22 mouse cellular contexts compared by ENCODE assay signal in genomic region chr12:77142224-77142623, GRCm38 (mm10).
A peak's percentile ranks its signal among the peaks of the same experiment; 100 is the strongest.
DNase-seq lines count a peak whose midpoint lies in the region; ATAC-seq and TF ChIP-seq lines count a peak whose summit lies in the region.
"Had no signal": no experiment of that assay in that cellular context is flagged by ENCODE, and none has a peak within 500 bp of the region (broad histone marks: within the 10 kb centered on the region; RNA-seq: fewer than 3 reads in every experiment).

No protein-coding gene starts in this region.

- intact Hi-C loops in heart, postnatal 36 days (cut with DNase I) = no loop called here

- H3K27me3 ChIP-seq in heart, embryonic 10.5 days (ENCODE audit: insufficient read depth, poor library complexity, severe bottlenecking) = no peaks in the 10 kb centered on the region
- no peaks in the 10 kb centered on the region for H3K27me3 ChIP-seq in CH12.LX (replicated peaks)
- no peaks in the 10 kb centered on the region for H3K27me3 ChIP-seq in small intestine, adult 2 months (ENCODE audit: control insufficient read depth, insufficient read depth, low read length)
- no peaks in the 10 kb centered on the region for H3K27me3 ChIP-seq in forebrain, embryonic 15.5 days
- H3K27me3 ChIP-seq: Patski had no signal

- H3K4me2 ChIP-seq in CH12.LX (ENCODE audit: insufficient read depth, low read depth, poor library complexity, severe bottlenecking) = peak overlapping the region; percentile 67; the same call in 1 of the 2 replicates
- no peak overlapping the region for H3K4me2 ChIP-seq in forebrain, embryonic 15.5 days (replicated peaks)

- TF ChIP-seq CTCF in CH12.LX (conservative IDR thresholded peaks at IDR 0.05 in 1 of 2, IDR thresholded peaks at IDR 0.05 in 1 of 2; ENCODE audit: low read depth in 2 of 2, low read length in 2 of 2) = no peak
- TF ChIP-seq CTCF in small intestine, adult 2 months (IDR thresholded peaks at IDR 0.05; ENCODE audit: extremely low read depth, insufficient read length, insufficient replicate concordance, low read depth, low read length) = no peak

- dilution Hi-C loops in CH12.LX (cut with MboI; ENCODE audit: extremely low pct_ligation_motif_present, extremely low pct_unique_long_range_greater_than_20kb, low sequenced_read_pairs) = no loop called here

- no peaks in the 10 kb centered on the region for H3K9me3 ChIP-seq in heart, embryonic 10.5 days
- H3K9me3 ChIP-seq in CH12.LX (replicated peaks; ENCODE audit: low read length) = no peaks in the 10 kb centered on the region
- no peaks in the 10 kb centered on the region for H3K9me3 ChIP-seq in forebrain, embryonic 15.5 days
- H3K9me3 ChIP-seq: G1E had no signal

- TF ChIP-seq EP300 in CH12.LX (IDR thresholded peaks at IDR 0.05; ENCODE audit: low read length) = no peak

- in situ Hi-C loops in CH12.LX (cut with MboI; ENCODE audit: low pct_ligation_motif_present, low pct_unique_long_range_greater_than_20kb, low sequenced_read_pairs) = loop anchor here (10.0 kb wide), 1 partner anchor 93 kb away; the partner anchor contains the start of gene Fut8

- H3K36me3 ChIP-seq in heart, embryonic 10.5 days = no peaks in the 10 kb centered on the region
- no peaks in the 10 kb centered on the region for H3K36me3 ChIP-seq in CH12.LX (replicated peaks in 1 of 2; ENCODE audit: control insufficient read depth in 1 of 2, insufficient read depth in 1 of 2, low read length in 1 of 2)
- H3K36me3 ChIP-seq in small intestine, adult 2 months (ENCODE audit: control insufficient read depth, insufficient read depth, low read length) = no peaks in the 10 kb centered on the region
- H3K36me3 ChIP-seq in forebrain, embryonic 15.5 days = no peaks in the 10 kb centered on the region
- H3K36me3 ChIP-seq: G1E had no signal

- H3K4me1 ChIP-seq in heart, embryonic 10.5 days = peaks cover 11% of the 10 kb centered on the region
- peaks cover 39 to 86% of the 10 kb centered on the region in 2 experiments for H3K4me1 ChIP-seq in CH12.LX (ENCODE audit: control insufficient read depth in 1 of 2, insufficient read depth in 2 of 2)
- peaks cover 4% of the 10 kb centered on the region for H3K4me1 ChIP-seq in small intestine, adult 2 months (ENCODE audit: control insufficient read depth, insufficient read depth, insufficient read length, low read length)
- no peaks in the 10 kb centered on the region for H3K4me1 ChIP-seq in forebrain, embryonic 15.5 days

- DNase-seq in heart, embryonic 10.5 days (ENCODE audit: low spot score) = peak; percentile 36
- no peak for DNase-seq in heart, postnatal 36 days
- DNase-seq in A20 (ENCODE audit: low read depth, low spot score) (peak; percentile 79), CH12.LX (ENCODE audit: extremely low read depth) (peak; percentile 66)
- no peak for DNase-seq in frontal cortex, adult 2 months (ENCODE audit: extremely low spot score in 1 of 2, low spot score in 1 of 2)
- DNase-seq in layer of hippocampus, adult 8-10 months (ENCODE audit: low spot score in 2 of 2) = no peak
- DNase-seq: adrenal gland, adult 2 months; adrenal gland, adult 8-10 months; adrenal gland, postnatal 10 days; adrenal gland, postnatal 14 days; adrenal gland, postnatal 25 days; adrenal gland, postnatal 36 days; B cell, adult 2 months; cerebellum, adult 11 months; cerebellum, adult 11-12 months; cerebellum, adult 18-20 months; cerebellum, adult 2 months had no signal

- peak overlapping the region; percentile 5 for H3K9ac ChIP-seq in CH12.LX (ENCODE audit: insufficient read depth, low read depth)
- H3K9ac ChIP-seq in forebrain, embryonic 15.5 days (replicated peaks) = no peak overlapping the region

- no peaks in the 10 kb centered on the region for H3K79me2 ChIP-seq in CH12.LX (replicated peaks; ENCODE audit: control insufficient read depth, extremely low read depth, insufficient read depth, poor library complexity, severe bottlenecking)

- H3K4me3 ChIP-seq in heart, embryonic 10.5 days = no peak overlapping the region
- no peak overlapping the region for H3K4me3 ChIP-seq in CH12.LX (replicated peaks in 1 of 3; ENCODE audit: low read depth in 2 of 3, low read length in 2 of 3, poor library complexity in 1 of 3)
- no peak overlapping the region for H3K4me3 ChIP-seq in small intestine, adult 2 months (ENCODE audit: low read depth, low read length)
- no peak overlapping the region for H3K4me3 ChIP-seq in forebrain, embryonic 15.5 days

- TF ChIP-seq POLR2A in CH12.LX (IDR thresholded peaks at IDR 0.05; ENCODE audit: low read depth, low read length) = no peak
- TF ChIP-seq POLR2A in small intestine, adult 2 months (IDR thresholded peaks at IDR 0.05; ENCODE audit: low read depth, low read length) = no peak

- no peak overlapping the region for H3K27ac ChIP-seq in heart, embryonic 10.5 days
- peak overlapping the region; percentile 67 for H3K27ac ChIP-seq in CH12.LX (ENCODE audit: insufficient read depth, low read depth)
- H3K27ac ChIP-seq in small intestine, adult 2 months (ENCODE audit: insufficient read depth, low read depth, low read length) = peak overlapping the region; percentile 15; the same call in 1 of the 2 replicates
- no peak overlapping the region for H3K27ac ChIP-seq in forebrain, embryonic 15.5 days (replicated peaks)

- no peak for TF ChIP-seq RAD21 in CH12.LX (IDR thresholded peaks at IDR 0.05; ENCODE audit: low read depth, low read length)

- ATAC-seq in forebrain, embryonic 15.5 days (replicated peaks) = no peak
- ATAC-seq: CD4-positive, CD25-positive, alpha-beta regulatory T cell, adult 4 months; Patski had no signal

- WGBS in heart, embryonic 10.5 days = 86% methylated on average over 4 of the region's 4 CpGs
- WGBS in small intestine, adult 2 months = 87% methylated on average over 4 of the region's 4 CpGs
- 93% methylated on average over 4 of the region's 4 CpGs for WGBS in forebrain, embryonic 15.5 days

TF ChIP-seq in CH12.LX, 34 proteins besides CTCF, POLR2A, EP300 and RAD21:
- 0 out of 2 replicates have a peak, but pooled peaks have one; percentile 38 for TF ChIP-seq KAT2A (IDR thresholded peaks at IDR 0.05; ENCODE audit: insufficient replicate concordance, low read length)
- no peak for TF ChIP-seq MYC (IDR thresholded peaks at IDR 0.05; ENCODE audit: low read depth, low read length)

Comparison
In these comparisons a context has a peak if more than half of its experiments do, and no peak if none do; other contexts are left out.
1. DNase-seq: peak in heart, embryonic 10.5 days (single experiment), A20 (single experiment) and CH12.LX (single experiment); none in heart, postnatal 36 days (0 of 2), frontal cortex, adult 2 months (0 of 2) and layer of hippocampus, adult 8-10 months (0 of 2).
2. H3K27ac ChIP-seq: peak in CH12.LX (single experiment) and small intestine, adult 2 months (single experiment); none in heart, embryonic 10.5 days (single experiment) and forebrain, embryonic 15.5 days (single experiment).